Mouse (Mus musculus) large intestine, adult 2 months (tissue): ENCODE data around the gene Ttll12. TPM values are rescaled to one million over a fixed set of nuclear protein-coding genes. Genes with fewer than 3 reads are reported as not detected.

ENCODE experiments used
- DNase-seq: peaks from one replicate; pipeline ENCODE4 v3.0.0-alpha.2; 2012; ENCODE audit warnings: low read depth, low spot score
- WGBS: fragments of 180-500 bp; shearing (Covaris S2); methylation state at CpG from one replicate; pipeline ENCODE4 v1.1.7; 2018; 5-methylcytosine and 5-hydroxymethylcytosine counted together
- polyA plus RNA-seq: library from polyadenylated mRNA; depleted of rRNA; stranded (reverse); fragments of >200 nt; gene quantifications from 2 replicates; pipeline ENCODE4 v1.2.3, GENCODE M21; 2012; rRNA removed

Gene Ttll12
- polyA plus RNA-seq = 19.8 and 22.2 TPM in 2 replicates

GRCm38 (mm10) chr15:83594513-83595363, at the start of gene Ttll12:
Gene Ttll12, minus strand, starts transcription at chr15:83595157.
- WGBS = under 1% methylated on average over 68 of the region's 68 CpGs
- DNase-seq = peak; percentile 91

GRCm38 (mm10) chr15:83642518-83642917, 47.6 kb upstream of the Ttll12 start:
- WGBS = 91% methylated on average over 6 of the region's 6 CpGs
- DNase-seq = no peak

- DNase-seq = no peak
- 27% methylated on average over 4 of the region's 4 CpGs for WGBS
Observed at GRCm38 (mm10) chr15:83640208-83640607, 45.3 kb upstream of the Ttll12 start.

GRCm38 (mm10) chr15:83639160-83639559, 44.2 kb upstream of the Ttll12 start:
- WGBS = 71% methylated on average over 3 of the region's 3 CpGs
- no peak for DNase-seq

GRCm38 (mm10) chr15:83638196-83638899, 43.4 kb upstream of the Ttll12 start:
- 72% methylated on average over 20 of the region's 20 CpGs for WGBS
- no peak for DNase-seq

- no peak for DNase-seq
- 41% methylated on average over 6 of the region's 6 CpGs for WGBS
Observed at GRCm38 (mm10) chr15:83636759-83637158, 41.8 kb upstream of the Ttll12 start.

GRCm38 (mm10) chr15:83635251-83635650, 40.3 kb upstream of the Ttll12 start:
- 48% methylated on average over 3 of the region's 3 CpGs for WGBS
- DNase-seq = no peak

- no peak for DNase-seq
- 0% methylated on average over 1 of the region's 1 CpGs for WGBS
Observed at GRCm38 (mm10) chr15:83634076-83634475, 39.1 kb upstream of the Ttll12 start.

- DNase-seq = no peak
- 44% methylated on average over 7 of the region's 7 CpGs for WGBS
Observed at GRCm38 (mm10) chr15:83631071-83631470, 36.1 kb upstream of the Ttll12 start.

GRCm38 (mm10) chr15:83629716-83630115, 34.8 kb upstream of the Ttll12 start:
- no peak for DNase-seq
- 61% methylated on average over 3 of the region's 3 CpGs for whole genome bisulfite sequencing

GRCm38 (mm10) chr15:83626142-83626645, 31.2 kb upstream of the Ttll12 start:
- 96% methylated on average over 2 of the region's 2 CpGs for WGBS
- DNase-seq = no peak

- no peak for DNase-seq
- WGBS = 88% methylated on average over 3 of the region's 3 CpGs
Observed at GRCm38 (mm10) chr15:83615245-83615644, 20.3 kb upstream of the Ttll12 start.

GRCm38 (mm10) chr15:83607115-83607802, 12.3 kb upstream of the Ttll12 start:
- DNase-seq = peak; percentile 21
- 46% methylated on average over 15 of the region's 15 CpGs for WGBS

GRCm38 (mm10) chr15:83606700-83607099, 11.7 kb upstream of the Ttll12 start:
- 87% methylated on average over 8 of the region's 8 CpGs for WGBS
- DNase-seq = no peak

- WGBS = 90% methylated on average over 11 of the region's 11 CpGs
Observed at GRCm38 (mm10) chr15:83606216-83606615, 11.3 kb upstream of the Ttll12 start.

GRCm38 (mm10) chr15:83603426-83603825, 8.5 kb upstream of the Ttll12 start:
- DNase-seq = no peak
- WGBS = 96% methylated on average over 7 of the region's 7 CpGs

More at GRCm38 (mm10) chr15:83606216-83606615, 11.3 kb upstream of the Ttll12 start:
- DNase-seq = no peak

- WGBS = 100% methylated on average over 1 of the region's 1 CpGs
Observed at GRCm38 (mm10) chr15:83603046-83603396, 8.1 kb upstream of the Ttll12 start.

GRCm38 (mm10) chr15:83602372-83603045, 7.6 kb upstream of the Ttll12 start:
- no peak for DNase-seq
- WGBS = 62% methylated on average over 13 of the region's 13 CpGs

More at GRCm38 (mm10) chr15:83603046-83603396, 8.1 kb upstream of the Ttll12 start:
- no peak for DNase-seq

- WGBS = 73% methylated on average over 4 of the region's 4 CpGs
Observed at GRCm38 (mm10) chr15:83601185-83601584, 6.2 kb upstream of the Ttll12 start.

More at GRCm38 (mm10) chr15:83601185-83601584, 6.2 kb upstream of the Ttll12 start:
- no peak for DNase-seq
